Mouse (Mus musculus): ENCODE measurements at regions not wholly inside any gene's neighbourhood (a gene's known extent, or its start where the extent isn't known, plus 50 kb on each side); places are given as distances from the start of the nearest gene placed in this dataset.

- TF ChIP-seq CTCF (IDR thresholded peaks at IDR 0.05; ENCODE audit: extremely low read depth, insufficient read depth, low read length) (no peak), POLR2A (IDR thresholded peaks at IDR 0.05; ENCODE audit: extremely low read depth, insufficient read depth, low read length) (no peak)
These were observed 281.6 kb downstream of the Tex13c3 start for GRCm38 (mm10) chrX:19199531-19199930.

Measured in cortical plate, adult 2 months (tissue).